Mouse (Mus musculus): ENCODE data around the gene Fkbpl.

- TF ChIP-seq CTCF (IDR thresholded peaks at IDR 0.05; ENCODE audit: low read depth), result no peak
- no peak for TF ChIP-seq EP300 (IDR thresholded peaks at IDR 0.05; ENCODE audit: low read depth)
Observed at GRCm38 (mm10) chr17:34630761-34631301, 13.7 kb upstream of the Fkbpl start.

Measured in liver, postnatal 0 days (tissue).